Mouse (Mus musculus) spleen, embryonic (tissue): Measurements from ENCODE around the gene Aqp1.

ENCODE experiments used
- CTCF ChIA-PET: fragments of 350-600 bp; sonication (Branson Sonifier 250); formaldehyde crosslinking; loops from one replicate; lab custom pipeline; 2022; lab: Charles Lee

The Aqp1 gene

DNA sequence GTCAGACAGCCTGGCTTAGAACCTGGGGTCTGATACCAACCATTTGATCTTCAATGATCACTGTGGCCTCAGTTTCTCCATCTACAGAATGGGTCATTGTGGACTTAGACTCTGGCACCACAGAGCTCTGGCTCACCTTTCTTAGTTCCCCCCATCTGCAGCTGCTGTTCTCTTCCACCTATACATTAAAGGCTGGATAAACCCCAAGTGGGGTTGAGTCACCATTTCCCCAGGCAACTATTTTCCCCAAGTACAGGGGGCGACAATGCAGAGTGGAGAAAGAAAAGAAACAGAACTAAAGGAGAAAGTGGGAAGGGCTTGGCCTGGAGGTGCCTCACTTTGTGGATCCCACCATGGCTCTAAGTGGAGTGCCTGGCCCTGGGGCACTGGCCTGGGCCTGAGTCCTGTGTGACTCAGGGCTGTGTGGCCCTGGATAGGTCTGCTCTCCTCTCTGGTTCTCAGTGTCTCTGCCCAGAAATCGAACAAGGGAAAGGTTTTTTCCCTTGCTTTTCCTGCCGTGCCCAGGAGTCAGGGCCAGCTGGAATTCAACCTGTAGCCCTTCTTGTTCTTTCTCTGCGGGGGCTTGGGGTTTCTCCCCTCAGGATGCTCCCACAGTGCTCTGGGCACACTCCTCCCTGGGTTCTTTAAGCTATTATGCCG is 20.9 kb downstream of the Aqp1 start:
- CTCF ChIA-PET: no interaction called here

DNA sequence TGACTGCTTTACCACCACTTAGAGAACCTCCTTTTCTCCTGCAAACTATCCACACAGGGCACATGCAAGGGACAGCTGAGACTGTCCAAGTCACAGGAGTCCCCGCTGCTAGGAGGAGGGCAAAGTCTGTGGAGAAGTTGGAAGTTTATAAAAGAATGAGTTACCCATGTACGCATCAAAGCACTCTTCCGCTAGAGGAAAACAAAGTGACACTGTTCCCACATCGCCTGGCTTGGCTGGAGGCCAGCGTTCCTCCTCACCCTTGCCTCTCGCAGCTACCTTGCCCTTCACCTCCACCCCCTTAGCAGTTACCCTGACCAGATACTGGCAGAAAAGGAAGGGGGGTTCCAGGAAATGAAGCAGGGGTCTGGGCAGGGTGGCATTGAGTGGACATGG is 21.4 kb downstream of the Aqp1 start:
- CTCF ChIA-PET: no interaction called here

DNA sequence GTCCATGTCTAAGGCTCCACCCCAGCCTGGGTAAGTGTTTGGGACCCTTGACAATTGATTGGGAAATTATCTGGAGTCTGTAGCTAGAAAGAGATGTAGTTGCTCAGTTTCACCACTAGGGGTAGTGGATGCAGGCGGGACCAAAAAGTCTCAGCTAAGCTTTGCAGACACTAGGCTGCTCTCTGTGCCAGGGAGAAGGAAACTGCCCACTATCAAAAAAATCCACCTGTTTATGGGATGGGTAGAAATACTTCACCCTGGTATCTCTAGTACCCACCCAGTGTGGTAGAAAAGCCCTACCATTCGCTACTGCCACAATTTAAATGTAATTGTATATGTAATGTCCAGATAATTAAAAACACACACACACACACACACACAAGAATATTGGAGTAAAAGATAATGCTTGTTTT is 22.5 kb downstream of the Aqp1 start:
- CTCF ChIA-PET: interaction anchor here (0.7 kb wide), 1 partner anchor 1212 kb away, joined by 8 read pairs; no protein-coding TSS in a partner anchor

DNA sequence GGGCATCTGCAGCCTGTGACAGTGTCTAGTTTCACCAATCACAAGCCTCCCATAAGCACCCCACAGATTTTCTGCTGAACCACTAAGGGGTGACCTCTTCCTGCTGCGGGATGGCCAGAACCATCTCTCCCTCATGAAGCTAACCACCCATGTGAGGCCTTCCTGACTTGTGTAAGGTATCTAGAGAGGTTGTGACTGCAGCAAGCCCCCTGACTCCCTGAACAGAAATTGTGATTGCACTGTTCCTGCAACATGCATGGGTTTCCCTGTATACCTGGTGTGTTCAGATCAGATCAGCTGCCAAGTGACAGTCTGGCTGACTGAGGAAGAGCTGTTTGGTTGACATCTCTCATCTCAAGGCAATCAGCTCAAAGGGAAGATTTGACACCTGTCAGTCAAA is 26.4 kb downstream of the Aqp1 start:
- CTCF ChIA-PET: no interaction called here

DNA sequence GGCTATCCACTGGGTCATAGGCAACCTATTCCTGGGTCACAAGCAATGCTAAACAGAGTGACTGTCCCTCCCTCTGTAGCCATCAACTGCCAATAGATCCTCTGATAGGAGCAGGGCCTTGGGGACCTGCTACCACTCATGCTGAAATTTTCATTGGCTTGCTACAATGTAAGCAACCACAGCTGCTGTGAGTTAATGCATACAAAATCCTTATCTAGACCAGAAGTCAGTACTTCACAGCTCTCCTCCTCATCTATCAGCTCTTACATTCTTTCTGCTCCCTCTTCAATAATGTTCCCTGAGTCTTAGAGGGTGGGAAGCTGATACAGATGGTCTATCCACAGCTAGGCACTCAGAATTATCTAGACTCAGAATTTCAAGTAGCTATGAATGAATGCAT is 30.9 kb downstream of the Aqp1 start:
- CTCF ChIA-PET: no interaction called here

DNA sequence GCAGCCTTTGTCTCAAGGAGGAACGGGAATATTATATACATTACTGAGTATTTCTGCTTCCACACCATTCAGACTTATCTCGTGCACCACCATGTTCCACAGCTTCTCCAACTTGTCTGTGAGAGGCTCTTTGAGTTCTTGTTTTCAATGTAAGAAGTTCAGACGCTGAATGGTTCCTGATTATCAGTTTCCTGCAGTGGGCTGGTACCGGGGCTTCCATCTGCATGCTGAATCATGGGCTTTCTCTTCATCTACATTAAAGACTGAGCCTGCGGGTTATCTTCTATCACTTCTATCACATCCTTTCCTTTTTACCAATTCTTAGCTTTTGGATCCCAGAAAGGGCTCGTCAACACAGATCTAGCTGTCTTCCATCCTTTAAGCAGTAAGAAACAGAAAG is 34.6 kb downstream of the Aqp1 start:
- CTCF ChIA-PET: no interaction called here

DNA sequence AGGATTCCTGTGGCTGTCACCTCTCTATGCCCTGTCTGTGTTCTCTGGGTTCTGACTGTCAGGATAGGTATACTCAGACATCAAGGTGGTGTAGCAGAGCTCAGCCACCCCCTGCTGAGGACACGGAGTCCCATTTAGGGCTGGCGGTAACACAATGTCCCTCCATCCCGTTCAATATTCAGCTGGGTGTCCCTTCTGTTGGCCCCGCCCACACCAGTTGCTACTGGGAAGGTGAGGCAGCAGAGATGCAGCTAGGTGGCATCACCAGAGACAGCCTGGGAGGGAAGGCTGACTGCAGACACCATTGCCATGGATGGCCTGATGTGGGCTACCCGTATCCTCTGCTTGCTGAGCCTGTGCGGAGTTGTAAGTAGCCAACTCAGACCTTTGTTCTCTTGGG is 39.8 kb downstream of the Aqp1 start, which contains the start of gene Ghrhr:
TSS of gene Ghrhr (plus strand) at position 220 of the 400 bp plus-strand sequence.
- CTCF ChIA-PET: no interaction called here

DNA sequence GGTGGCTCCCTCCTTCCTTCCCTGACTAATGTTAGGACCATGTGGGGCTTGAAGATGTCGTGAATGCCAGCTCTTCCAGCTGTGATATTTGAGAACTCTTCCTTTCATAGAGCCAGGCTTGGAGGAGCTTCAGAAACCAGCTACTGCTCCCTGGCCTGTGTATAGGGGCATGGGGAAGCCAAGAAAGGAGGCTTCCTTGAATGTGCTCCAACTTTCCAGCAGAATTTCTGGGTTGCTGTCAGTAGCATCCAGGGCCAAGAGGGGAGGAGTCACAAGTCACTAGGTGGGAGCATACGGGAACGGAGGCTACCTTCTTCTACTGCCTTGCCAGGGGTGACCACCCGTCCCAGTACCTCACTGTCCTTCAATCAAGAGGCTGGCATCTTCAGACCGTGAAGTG is 40.3 kb downstream of the Aqp1 start:
- CTCF ChIA-PET: no interaction called here

DNA sequence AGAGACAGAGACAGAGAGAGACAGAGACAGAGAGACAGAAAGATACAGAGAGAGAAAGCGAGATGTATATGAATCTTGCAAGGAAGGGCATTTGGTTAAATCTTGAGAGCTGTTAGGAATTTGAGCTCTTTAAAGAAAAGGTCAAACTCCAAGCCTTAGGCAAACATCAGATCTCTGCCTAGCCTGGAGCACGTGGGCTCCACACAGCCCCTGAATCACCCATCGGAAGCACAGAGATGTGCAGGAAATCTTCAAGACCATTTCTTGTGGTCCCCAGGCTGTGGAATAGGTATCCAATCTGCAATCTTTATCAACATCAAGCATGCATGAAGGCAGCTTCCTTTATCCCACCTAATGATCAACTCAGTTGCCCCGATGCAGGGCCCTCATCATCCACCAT is 41.2 kb downstream of the Aqp1 start:
- CTCF ChIA-PET: no interaction called here

DNA sequence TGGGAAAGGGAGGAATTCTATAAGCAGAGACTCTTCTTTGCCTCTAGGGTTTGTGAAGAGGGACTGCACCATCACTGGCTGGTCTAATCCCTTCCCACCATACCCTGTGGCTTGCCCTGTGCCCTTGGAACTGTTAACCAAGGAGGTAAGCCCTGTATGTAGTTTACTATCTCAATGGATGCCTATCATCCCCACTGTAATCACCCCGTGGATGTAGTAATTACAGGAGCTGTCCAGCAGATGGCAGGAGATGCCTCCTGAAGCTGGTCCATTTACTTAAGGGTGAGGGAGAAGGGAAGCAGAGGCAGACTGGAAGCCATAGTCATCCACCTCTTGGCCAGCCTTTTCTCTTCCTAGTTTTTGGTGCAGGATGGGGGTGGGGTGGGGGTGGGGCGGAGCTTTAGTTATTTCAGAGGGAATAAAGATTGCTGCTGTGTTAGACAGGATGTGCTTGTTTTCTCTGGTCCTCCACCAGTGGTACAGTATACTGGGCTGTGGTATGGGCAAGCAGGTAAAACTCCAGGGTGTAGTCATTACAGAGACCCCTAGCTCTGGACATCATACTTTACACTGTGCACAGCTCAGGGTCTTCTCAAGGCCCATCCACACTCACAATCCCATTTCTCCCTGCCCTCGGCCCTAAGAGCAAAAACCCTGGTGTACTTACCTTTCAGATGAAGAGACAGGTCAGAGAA is 43.6 kb downstream of the Aqp1 start:
- CTCF ChIA-PET: interaction anchor here (0.6 kb wide), 1 partner anchor 17 kb away, joined by 5 read pairs; no protein-coding TSS in a partner anchor

DNA sequence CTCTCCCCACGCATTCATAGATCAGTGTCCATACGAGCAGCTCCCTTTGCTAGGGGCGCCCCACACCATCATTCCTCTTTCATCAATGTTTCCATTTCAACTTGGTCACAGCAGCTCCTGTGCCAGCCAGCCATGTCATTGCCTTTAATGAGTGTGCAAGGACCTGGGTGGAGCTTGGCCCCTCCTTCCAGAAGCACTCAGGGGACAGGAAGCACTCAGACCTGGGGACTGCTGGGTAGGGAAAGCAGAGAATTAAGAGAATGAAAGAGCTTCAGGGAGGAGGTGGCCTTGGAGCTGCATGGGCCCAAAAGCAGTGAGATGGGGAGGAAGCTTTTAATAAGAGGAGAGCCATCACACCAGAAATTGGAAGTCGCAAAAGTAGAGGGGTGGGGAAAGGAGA is 45.7 kb downstream of the Aqp1 start:
- CTCF ChIA-PET: no interaction called here

DNA sequence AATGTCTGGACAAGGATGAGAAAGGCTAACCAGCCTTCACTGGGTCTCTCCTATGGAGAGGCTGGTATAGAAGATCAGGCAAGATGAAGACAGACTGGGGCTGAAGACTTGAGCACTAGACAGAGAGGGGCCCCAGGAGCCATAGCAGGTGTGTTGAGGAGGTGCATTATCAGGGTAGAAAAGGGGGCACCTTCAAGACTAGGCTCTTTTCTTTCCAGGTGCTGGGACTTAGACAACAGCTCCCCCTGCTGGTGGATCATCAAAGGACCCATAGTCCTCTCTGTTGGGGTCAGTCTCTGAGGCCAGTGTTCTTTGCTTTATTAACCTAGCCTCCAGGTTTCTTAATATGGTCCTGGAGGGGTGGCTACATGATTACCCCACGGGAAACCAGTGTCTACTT is 47.7 kb downstream of the Aqp1 start:
- CTCF ChIA-PET: no interaction called here

DNA sequence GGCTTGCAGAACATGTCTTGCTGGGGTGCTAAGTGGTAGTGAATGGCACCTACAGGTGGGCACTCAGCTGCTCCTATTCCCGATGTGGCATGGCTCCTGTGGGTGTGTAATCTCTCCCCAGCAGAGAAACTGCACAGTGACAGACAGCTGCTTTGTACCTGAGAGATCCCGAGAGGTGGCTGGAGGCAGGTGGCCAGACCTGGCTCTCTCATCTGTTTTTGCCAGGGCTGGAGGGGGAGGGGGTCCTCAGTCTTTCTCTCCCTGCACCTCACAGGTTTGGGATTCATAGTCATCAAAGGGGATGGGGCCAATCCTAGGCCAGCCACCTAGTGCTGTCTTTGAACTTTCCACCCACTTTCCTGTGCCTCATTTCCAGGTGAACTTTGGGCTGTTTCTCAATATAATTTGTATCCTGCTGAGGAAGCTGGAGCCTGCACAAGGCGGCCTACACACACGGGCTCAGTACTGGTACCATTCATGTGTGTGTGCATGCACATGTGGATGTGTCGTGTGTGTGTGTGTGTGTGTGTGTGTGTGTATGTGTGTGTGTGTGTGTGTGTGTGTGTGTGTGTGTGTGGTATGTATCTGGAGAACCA is 48.2 kb downstream of the Aqp1 start:
- CTCF ChIA-PET: interaction anchor here (0.6 to 0.7 kb wide), 2 partner anchors 142 to 218 kb away, joined by 7 read pairs; no protein-coding TSS in a partner anchor

DNA sequence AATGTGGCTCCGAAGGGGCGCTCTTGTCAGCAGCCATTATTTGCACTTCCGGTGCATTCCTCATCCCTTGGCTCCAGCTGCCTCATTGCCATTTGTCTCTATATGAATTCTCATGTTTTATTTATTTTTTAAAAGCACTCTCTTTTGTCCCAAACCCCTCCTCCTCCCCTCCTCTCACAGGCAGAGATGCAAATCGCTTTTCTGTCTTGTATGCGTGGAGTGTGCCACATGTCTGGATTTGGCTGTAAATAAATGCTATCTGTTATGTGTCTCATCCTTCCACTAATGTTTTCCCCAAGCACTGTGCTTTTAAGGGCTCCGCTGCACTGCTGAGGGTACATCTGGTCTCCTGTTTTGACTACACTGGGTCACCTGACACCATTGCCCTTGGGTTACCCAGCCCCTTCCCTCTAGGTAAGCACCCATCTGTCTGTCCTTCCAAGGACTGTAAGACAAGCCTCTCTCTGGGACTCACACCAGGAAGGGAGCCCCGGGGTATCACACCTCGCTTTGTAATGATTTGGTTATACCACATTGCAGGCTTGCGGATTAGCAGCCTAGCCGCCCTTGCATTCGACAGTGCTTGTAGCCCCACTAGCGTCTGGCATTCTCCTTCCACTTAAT is 52.4 kb downstream of the Aqp1 start:
- CTCF ChIA-PET: no interaction called here

DNA sequence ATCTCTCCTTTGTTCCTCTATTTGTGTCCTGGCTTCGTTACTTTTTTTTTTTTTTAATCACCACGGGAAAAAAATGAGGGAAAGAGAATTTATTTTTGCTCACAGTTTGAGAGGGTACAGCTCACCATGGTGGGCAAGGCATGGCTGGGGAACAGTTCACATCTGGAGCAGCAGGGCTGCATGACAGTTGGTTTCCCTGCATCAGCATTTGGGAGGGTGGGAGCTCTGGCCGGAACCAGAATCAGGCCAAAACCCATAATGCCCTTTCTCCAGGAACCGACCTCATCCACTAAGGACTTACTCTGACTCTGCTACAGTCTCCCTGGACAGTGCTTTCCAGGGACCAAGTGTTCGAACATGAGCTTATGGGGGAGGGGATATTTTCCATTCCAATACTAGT is 53.1 kb downstream of the Aqp1 start:
- CTCF ChIA-PET: no interaction called here

DNA sequence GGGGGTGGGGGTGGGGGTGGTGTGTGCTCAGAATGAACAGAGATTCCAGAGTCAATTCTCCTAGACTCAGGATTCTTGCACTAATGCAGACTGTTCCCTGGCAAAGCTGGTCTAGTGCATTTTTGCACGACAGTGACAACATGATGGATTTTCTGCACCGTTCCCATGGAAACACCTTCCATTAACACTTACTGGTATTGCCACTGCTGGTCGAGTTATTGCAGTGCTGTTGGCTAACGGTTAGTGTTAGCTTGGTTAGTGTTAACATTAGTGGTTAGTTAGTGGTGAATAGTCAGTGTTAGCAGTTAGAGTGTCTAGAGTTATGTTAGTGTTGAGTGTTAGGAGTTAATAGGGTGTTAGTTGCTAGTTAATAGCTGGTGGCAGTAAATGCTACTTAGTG is 55.6 kb downstream of the Aqp1 start:
- CTCF ChIA-PET: no interaction called here

DNA sequence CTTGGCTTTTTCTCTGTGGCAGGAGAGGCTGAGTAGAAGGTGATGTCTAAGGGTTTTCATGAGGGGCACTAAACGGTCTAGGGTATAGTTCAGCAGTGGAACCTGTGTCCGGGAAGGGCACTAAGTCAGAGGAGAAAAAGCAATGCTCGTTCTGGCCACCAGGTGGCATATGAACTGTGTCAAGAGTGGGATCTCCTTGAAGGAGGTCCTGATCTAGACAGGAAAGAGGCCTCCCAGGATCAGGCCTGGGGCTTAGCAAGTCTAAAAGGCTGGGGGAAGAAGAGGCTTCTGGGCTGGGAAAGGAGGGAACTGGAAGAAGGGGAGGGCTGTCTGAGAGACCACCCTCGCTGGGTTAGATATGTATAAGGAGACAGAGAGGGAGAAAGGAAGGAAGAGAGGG is 56.2 kb downstream of the Aqp1 start:
- CTCF ChIA-PET: no interaction called here

DNA sequence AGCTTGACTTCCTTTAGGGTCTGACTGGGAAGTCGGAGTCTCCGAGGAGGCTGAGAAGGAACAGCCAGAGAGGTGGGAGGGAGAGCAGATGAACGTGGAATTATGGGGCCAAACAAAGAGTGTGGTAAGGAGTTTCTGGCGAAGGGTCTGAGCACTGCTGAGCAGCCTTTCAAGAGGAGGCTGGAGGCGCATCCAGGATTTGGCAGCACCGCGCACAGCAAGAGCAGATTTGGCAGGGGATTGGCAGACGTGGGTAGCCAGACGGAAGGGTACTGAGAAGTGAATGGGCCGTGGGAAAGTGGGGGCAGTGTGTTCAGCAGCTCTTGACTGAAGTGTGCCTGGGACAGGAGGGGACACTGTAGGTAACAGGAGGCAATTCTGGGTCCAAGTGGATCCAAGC is 58.6 kb downstream of the Aqp1 start:
- CTCF ChIA-PET: no interaction called here

DNA sequence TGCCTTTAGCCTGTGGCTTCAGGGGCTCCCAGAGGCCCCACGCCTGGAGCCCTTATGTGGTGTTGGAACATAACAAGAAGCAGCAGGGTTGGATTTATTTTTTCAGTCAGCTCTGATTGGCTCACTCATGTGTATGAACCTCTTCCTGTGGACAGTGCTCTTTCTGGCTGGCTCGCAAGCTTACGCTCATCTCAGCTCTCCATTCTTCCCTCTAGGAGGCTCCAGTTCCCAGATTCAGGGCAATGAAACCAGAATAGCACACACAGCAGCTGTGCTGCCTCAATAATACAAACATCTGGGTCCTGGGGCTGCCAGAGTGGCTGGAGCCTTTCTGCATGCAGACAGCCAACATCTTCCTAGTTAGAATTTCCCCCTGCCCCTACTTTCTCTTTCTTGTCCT is 59.9 kb downstream of the Aqp1 start:
- CTCF ChIA-PET: interaction anchor here (0.6 kb wide), 1 partner anchor 17 kb away, joined by 5 read pairs; no protein-coding TSS in a partner anchor

DNA sequence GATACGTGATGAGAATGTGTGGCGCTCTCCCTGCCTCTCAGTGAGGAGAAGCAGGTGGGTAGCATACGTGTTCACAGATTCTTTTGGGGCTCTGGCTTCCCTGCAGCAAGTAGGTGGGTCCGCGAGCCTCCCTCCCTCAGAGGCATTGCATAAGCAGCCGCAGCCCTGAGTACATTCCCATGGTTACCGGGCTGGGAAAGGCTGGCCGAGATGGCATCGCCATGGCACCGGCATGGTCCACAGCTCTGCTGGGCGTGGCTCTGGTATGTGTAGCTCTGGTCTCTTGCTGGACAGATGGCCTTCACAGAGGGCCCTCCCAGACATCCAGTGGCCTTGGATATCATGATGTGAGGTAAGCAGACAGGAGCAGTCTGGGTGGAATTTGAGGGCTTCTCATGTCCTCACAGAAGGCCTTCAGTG is 60.4 kb downstream of the Aqp1 start:
- CTCF ChIA-PET: interaction anchor here (0.6 kb wide), 1 partner anchor 17 kb away, joined by 5 read pairs; no protein-coding TSS in a partner anchor
